Mouse (Mus musculus) spleen, adult 2 months (tissue): ENCODE data around the gene Imp4.

Experiments used
- CTCF ChIP-seq: fragments of 200-500 bp; IDR thresholded peaks from 2 replicates; pipeline ENCODE4 v1.5.1; 2011; ENCODE audit warnings: mild to moderate bottlenecking, inconsistent platforms; ENCODE audit not compliant: insufficient read depth, insufficient read length, insufficient replicate concordance; ENCODE audit errors: extremely low read depth
- POLR2A ChIP-seq: fragments of 200-500 bp; IDR thresholded peaks from 2 replicates; pipeline ENCODE4 v1.6.1; 2011; ENCODE audit warnings: low read depth, low read length, inconsistent platforms

- no peak for TF ChIP-seq CTCF
- no peak for TF ChIP-seq POLR2A
Observed at GRCm38 (mm10) chr1:34465445-34465844, 25.8 kb downstream of the Imp4 start.
